Mouse (Mus musculus): ENCODE measurements around the gene Mta3.

GRCm38 (mm10) chr17:83767064-83767463 is 61.1 kb downstream of the Mta3 start:
- TF ChIP-seq CTCF (IDR thresholded peaks at IDR 0.05; ENCODE audit: extremely low read depth, insufficient read length, insufficient replicate concordance, low read depth, low read length) (no peak), POLR2A (IDR thresholded peaks at IDR 0.05; ENCODE audit: low read depth, low read length) (no peak)
